Mouse (Mus musculus) embryonic fibroblast, embryonic 13.5 days (primary cell): ENCODE results near the gene Uhrf1bp1.

Experiments used
- CTCF ChIP-seq: IDR thresholded peaks from 2 replicates; pipeline ENCODE4 v1.5.1; 2011; ENCODE audit warnings: mild to moderate bottlenecking, control low read depth, low read length, moderate library complexity, borderline replicate concordance; ENCODE audit not compliant: insufficient read depth
- POLR2A ChIP-seq: IDR thresholded peaks from 2 replicates; pipeline ENCODE4 v1.6.1; 2011; ENCODE audit warnings: low read depth, mild to moderate bottlenecking, control low read depth, low read length, moderate library complexity

DNA sequence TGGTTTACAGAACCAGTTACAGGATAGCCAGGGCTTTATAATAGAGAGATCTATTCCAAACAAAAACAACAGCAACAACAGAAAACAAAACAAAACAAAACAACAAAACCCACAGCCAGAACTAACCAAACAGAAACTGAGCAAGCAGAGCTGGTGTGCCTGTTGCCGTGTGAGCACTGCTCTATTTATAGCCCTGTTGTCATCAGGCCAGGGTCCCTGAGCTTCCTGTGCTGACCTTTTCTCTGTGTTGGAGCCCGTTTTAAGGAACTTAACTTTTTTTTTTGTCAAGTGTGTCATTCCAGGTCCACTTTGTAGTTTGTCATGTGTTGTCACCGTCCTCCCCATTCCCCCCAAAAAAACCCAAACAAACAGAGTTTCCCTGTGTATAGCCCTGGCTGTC lies 5.2 kb upstream of the Uhrf1bp1 start:
- TF ChIP-seq CTCF (no peak), POLR2A (no peak)
